Mouse (Mus musculus) frontal cortex, postnatal 10 days (tissue): ENCODE data around the gene Wdr46.

Experiments
- DNase-seq, 2 experiments: peaks; one replicate each; pipeline ENCODE4 v3.0.0; 2022; ENCODE audit warnings: low spot score in 2 of 2, mixed read lengths in 1 of 2

Wdr46 gene

GRCm38 (mm10) chr17:33911052-33911812 is 29.2 kb upstream of the Wdr46 start:
- DNase-seq: peak in 1 of 2 experiments; percentile 34

GRCm38 (mm10) chr17:33911813-33912414 is 28.5 kb upstream of the Wdr46 start:
- DNase-seq: no peak

GRCm38 (mm10) chr17:33913264-33913663 is 27.2 kb upstream of the Wdr46 start:
- no peak for DNase-seq

GRCm38 (mm10) chr17:33913905-33914304 is 26.6 kb upstream of the Wdr46 start:
- DNase-seq: no peak

GRCm38 (mm10) chr17:33914969-33915391 is 25.5 kb upstream of the Wdr46 start:
- no peak for DNase-seq

GRCm38 (mm10) chr17:33915671-33916250 is 24.7 kb upstream of the Wdr46 start, which contains the start of the genes Tapbp and Zbtb22:
Gene Tapbp, plus strand, starts transcription at chr17:33915899.
Gene Zbtb22, plus strand, starts transcription at chr17:33915904.
- peak; percentile 94 to 95 for DNase-seq

- DNase-seq: no peak
Measured at GRCm38 (mm10) chr17:33916294-33916693, 24.2 kb upstream of the Wdr46 start.

GRCm38 (mm10) chr17:33916847-33917655 is 23.4 kb upstream of the Wdr46 start:
- DNase-seq: peak in 1 of 2 experiments; percentile 27

GRCm38 (mm10) chr17:33917656-33918292 is 22.7 kb upstream of the Wdr46 start:
- DNase-seq: peak in 1 of 2 experiments; percentile 18

GRCm38 (mm10) chr17:33918293-33919203 is 21.9 kb upstream of the Wdr46 start:
- no peak for DNase-seq

GRCm38 (mm10) chr17:33919351-33920281 is 20.8 kb upstream of the Wdr46 start:
- peak in 1 of 2 experiments; percentile 51 for DNase-seq

GRCm38 (mm10) chr17:33920282-33921097 is 20.0 kb upstream of the Wdr46 start:
- peak; percentile 66 to 74 for DNase-seq

GRCm38 (mm10) chr17:33921361-33921760 is 19.1 kb upstream of the Wdr46 start:
- no peak for DNase-seq

GRCm38 (mm10) chr17:33924577-33925283 is 15.7 kb upstream of the Wdr46 start:
- DNase-seq: no peak

- no peak for DNase-seq
Measured at GRCm38 (mm10) chr17:33925406-33926116, 14.9 kb upstream of the Wdr46 start.

GRCm38 (mm10) chr17:33926207-33926932 is 14.1 kb upstream of the Wdr46 start:
- DNase-seq: no peak
